Mouse (Mus musculus): ENCODE data around the gene Fam122a.

DNA sequence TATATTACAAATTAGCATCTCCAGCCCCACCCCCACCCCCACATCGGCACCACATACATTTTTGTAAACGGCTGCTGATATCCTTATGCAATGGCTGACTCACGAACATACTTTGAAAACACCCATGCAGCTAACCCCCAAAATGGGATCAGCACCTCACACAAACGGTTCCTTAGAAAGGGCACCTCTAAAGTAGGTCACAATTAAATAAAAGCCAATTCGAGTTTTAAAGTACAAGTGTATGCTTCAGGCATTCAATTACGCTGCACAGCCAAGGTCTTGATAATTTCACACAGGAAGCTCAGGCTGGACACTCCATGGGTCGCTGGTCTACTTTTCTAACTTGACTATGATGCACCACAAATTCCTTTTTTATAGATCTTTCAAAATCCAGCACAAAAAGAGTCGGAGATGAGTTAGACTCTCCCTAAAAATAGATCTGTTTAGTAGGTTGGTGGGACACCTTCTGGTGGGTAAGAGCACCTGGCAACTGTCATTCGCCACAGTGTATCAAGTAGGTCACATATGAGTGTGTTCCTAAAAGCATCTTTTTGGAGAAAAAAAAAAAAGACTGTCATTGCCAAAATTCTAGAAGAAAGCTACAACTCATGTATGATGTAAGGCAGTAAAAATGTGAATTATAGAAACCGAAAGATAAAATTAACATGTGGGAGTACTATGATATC lies 25.7 kb upstream of the Fam122a start:
- TF ChIP-seq GATA1 (IDR thresholded peaks at IDR 0.05; ENCODE audit: low read length) (no peak), TAL1 (IDR thresholded peaks at IDR 0.05; ENCODE audit: low read length) (no peak)

Data from erythroblast, embryonic 14.5 days (primary cell).